Mouse (Mus musculus): ENCODE results near the gene Abca1.

DNA sequence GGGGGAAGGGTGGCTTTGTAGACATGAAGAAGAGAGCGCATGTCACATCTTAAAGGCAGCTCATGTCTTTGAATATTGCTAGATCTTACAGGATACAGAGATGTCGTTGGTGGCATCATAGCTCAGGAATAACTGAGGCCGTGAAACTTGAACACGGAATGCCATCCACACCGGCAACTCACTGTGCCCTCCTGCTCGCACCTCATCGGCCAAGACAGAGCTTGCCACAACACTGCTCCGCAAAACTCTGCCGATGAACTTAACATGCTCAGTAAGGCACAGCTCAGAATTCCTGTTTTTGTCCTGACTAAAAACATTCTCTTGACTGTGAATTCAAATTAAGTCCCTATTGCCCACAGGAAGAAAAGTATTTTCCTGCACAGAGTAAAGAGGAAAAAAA is 59.2 kb downstream of the Abca1 start:
- TF ChIP-seq CTCF (IDR thresholded peaks at IDR 0.05; ENCODE audit: low read depth) (no peak), EP300 (IDR thresholded peaks at IDR 0.05; ENCODE audit: low read depth) (no peak)
